Mouse (Mus musculus): ENCODE data around the gene Gm8914.
"Not testable (repeated sequence)": the region's sequence is repeated elsewhere in the genome, so short reads cannot be mapped to it uniquely, and the experiment has no call there.

Gene Gm8914

DNA sequence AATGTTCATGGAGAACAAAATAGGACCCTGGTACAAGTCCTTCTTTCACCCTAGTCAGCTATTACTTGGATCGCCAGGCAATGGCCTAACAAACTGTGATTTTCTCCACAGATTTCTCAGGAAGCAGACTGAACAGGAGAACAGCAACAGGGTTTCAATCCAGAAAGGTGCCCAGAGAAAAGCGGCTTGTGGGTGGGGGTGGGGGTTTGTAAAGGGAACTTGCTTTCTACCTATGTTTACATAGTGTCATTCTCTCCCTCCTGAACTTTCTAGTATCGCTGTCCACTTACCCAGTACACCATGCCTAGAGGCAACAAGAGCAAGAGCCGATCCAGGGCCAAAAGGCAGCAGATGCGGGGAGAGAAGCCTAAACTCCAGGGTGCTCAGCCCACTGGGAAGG is at the start of gene Gm8914:
Gm8914 (plus strand) TSS at position 301 of the 400 bp plus-strand sequence.
- not testable (repeated sequence) for DNase-seq (ENCODE audit: low read depth in 2 of 2, low spot score in 2 of 2)
